Mouse (Mus musculus) spleen, adult 2 months (tissue): ENCODE measurements at regions not wholly inside any gene's neighbourhood (a gene's known extent, or its start where the extent isn't known, plus 50 kb on each side); places are given as distances from the start of the nearest gene placed in this dataset.

Experiments used
- CTCF ChIP-seq: fragments of 200-500 bp; IDR thresholded peaks from 2 replicates; pipeline ENCODE4 v1.5.1; 2011; ENCODE audit warnings: mild to moderate bottlenecking, inconsistent platforms; ENCODE audit not compliant: insufficient read depth, insufficient read length, insufficient replicate concordance; ENCODE audit errors: extremely low read depth
- POLR2A ChIP-seq: fragments of 200-500 bp; IDR thresholded peaks from 2 replicates; pipeline ENCODE4 v1.6.1; 2011; ENCODE audit warnings: low read depth, low read length, inconsistent platforms

- TF ChIP-seq CTCF (no peak), POLR2A (no peak)
Observed at GRCm38 (mm10) chr8:116373063-116373462, 131.7 kb upstream of the Dynlrb2 start.
